Mouse (Mus musculus): Measurements from ENCODE around the gene Magoh. TPM values are rescaled to one million over a fixed set of nuclear protein-coding genes. Genes with fewer than 3 reads are reported as not detected.

The Magoh gene
- total RNA-seq, 1 experiment from 2014 or later = 291 TPM

- ATAC-seq (replicated peaks in 1 of 2; ENCODE audit: insufficient read depth in 1 of 2, low FRiP score in 2 of 2, low TSS enrichment in 1 of 2, low read depth in 1 of 2, poor library complexity in 2 of 2, severe bottlenecking in 2 of 2) = no peak
Measured at GRCm38 (mm10) chr4:107928726-107929125, 49.2 kb downstream of the Magoh start.

GRCm38 (mm10) chr4:107931453-107931852 lies 51.9 kb downstream of the Magoh start:
- no peak for ATAC-seq (replicated peaks in 1 of 2; ENCODE audit: insufficient read depth in 1 of 2, low FRiP score in 2 of 2, low TSS enrichment in 1 of 2, low read depth in 1 of 2, poor library complexity in 2 of 2, severe bottlenecking in 2 of 2)

DNA sequence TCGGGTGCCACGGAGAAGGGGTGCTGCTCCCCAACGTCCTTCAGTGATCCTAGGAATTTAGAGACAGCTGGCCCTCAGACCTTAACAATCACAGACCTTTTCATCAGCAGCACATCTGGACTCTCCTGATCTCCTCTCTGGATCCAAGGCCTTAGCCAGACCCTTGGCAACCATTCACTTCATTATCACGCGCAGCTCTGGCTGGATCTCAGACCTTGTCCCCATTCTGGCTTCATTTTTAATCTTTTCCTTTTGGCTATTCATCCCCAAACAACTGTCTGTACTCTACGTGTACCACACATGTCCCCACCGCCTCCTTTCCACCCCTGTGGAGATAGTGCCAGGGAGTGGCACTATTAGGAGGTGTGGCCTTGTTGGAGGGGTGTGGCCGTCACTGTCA lies 53.7 kb downstream of the Magoh start:
- no peak for ATAC-seq (replicated peaks in 1 of 2; ENCODE audit: insufficient read depth in 1 of 2, low FRiP score in 2 of 2, low TSS enrichment in 1 of 2, low read depth in 1 of 2, poor library complexity in 2 of 2, severe bottlenecking in 2 of 2)

DNA sequence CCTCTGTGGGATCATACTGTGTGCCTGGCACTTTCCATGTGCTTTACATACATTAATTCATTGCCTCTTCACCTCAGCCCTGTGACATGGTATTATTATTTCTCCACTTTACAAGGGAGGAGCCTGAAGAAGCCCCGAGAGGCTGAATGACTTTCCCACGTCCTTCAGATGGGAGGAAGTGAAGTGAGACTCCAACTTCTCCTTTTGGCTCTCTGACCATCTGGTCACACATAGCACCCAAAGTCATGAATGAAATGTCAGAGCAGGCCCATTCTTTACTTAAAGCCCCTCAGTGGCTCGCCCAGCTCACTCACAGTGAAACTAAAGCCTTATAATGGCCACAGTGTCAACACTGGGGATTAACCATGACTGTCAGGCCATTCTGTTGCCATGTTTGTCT lies 55.7 kb downstream of the Magoh start:
- ATAC-seq (replicated peaks in 1 of 2; ENCODE audit: insufficient read depth in 1 of 2, low FRiP score in 2 of 2, low TSS enrichment in 1 of 2, low read depth in 1 of 2, poor library complexity in 2 of 2, severe bottlenecking in 2 of 2) = peak; percentile 42 to 56; a peak in 3 of 4 replicates

Other genes with a start within 250 kb of the Magoh start
- not detected in 2 replicates for gene Dmrtb1, start 195.5 kb upstream of the Magoh start, total RNA-seq (2017)
- gene Lrp8, start 77.5 kb upstream of the Magoh start, total RNA-seq (2017) = 8.1 and 11.5 TPM in 2 replicates
- 48.2 and 68.1 TPM in 2 replicates for gene 0610037L13Rik, start 10.1 kb downstream of the Magoh start, total RNA-seq (2017)
- 24.1 and 24.6 TPM in 2 replicates for gene Cpt2, start 43.9 kb downstream of the Magoh start, total RNA-seq (2017)
- not detected in 2 replicates for gene Slc1a7, start 88.6 kb downstream of the Magoh start, total RNA-seq (2017)
- gene Podn, start 216.7 kb downstream of the Magoh start, total RNA-seq (2017) = not detected in 2 replicates